Mouse (Mus musculus) small intestine, adult 2 months (tissue): Measurements from ENCODE around the gene Gal3st1.

ENCODE experiments used
- CTCF ChIP-seq: fragments of 200-500 bp; IDR thresholded peaks from 2 replicates; pipeline ENCODE4 v1.5.1; 2012; ENCODE audit warnings: low read depth, mild to moderate bottlenecking, control low read depth, inconsistent platforms, low read length, moderate library complexity, mixed read lengths; ENCODE audit not compliant: insufficient replicate concordance, insufficient read length; ENCODE audit errors: extremely low read depth
- POLR2A ChIP-seq: fragments of 200-500 bp; IDR thresholded peaks from 2 replicates; pipeline ENCODE4 v1.6.1; 2012; ENCODE audit warnings: low read depth, mild to moderate bottlenecking, control low read depth, inconsistent platforms, low read length, moderate library complexity

- peak; percentile 84 for TF ChIP-seq CTCF
- no peak for TF ChIP-seq POLR2A
Measured at GRCm38 (mm10) chr11:4001603-4002002, 18.2 kb downstream of the Gal3st1 start.
